Comparison of ENCODE assay signal across 13 mouse cellular contexts in genomic region chr7:144977121-144977520, GRCm38 (mm10).
"Had no signal": no experiment of that assay in that cellular context is flagged by ENCODE, and none has a peak within 500 bp of the region (broad histone marks: within the 10 kb centered on the region; RNA-seq: fewer than 3 reads in every experiment).

No protein-coding gene starts in this region.

- DNase-seq: kidney, adult 8-10 months; kidney, postnatal 36 days; layer of hippocampus, adult 9-11 months; layer of hippocampus, postnatal 36 days; lung, postnatal 36 days; spleen, adult 18-20 months; thymus, adult 2 months; thymus, postnatal 25 days had no signal

- H3K9ac ChIP-seq: limb, embryonic 15.5 days; liver, embryonic 12.5 days; lung, embryonic 15.5 days; midbrain, embryonic 13.5 days had no signal

- H3K36me3 ChIP-seq: limb, embryonic 15.5 days; liver, embryonic 12.5 days; lung, embryonic 15.5 days; midbrain, embryonic 13.5 days had no signal

- ATAC-seq: liver, embryonic 12.5 days; midbrain, embryonic 13.5 days had no signal

- H3K4me2 ChIP-seq: limb, embryonic 15.5 days; liver, embryonic 12.5 days; lung, embryonic 15.5 days; midbrain, embryonic 13.5 days had no signal

- H3K27ac ChIP-seq: kidney, postnatal 0 days; limb, embryonic 15.5 days; liver, embryonic 12.5 days; lung, embryonic 15.5 days; midbrain, embryonic 13.5 days had no signal

- H3K4me1 ChIP-seq: liver, embryonic 12.5 days; midbrain, embryonic 13.5 days had no signal

- H3K27me3 ChIP-seq: limb, embryonic 15.5 days; liver, embryonic 12.5 days; lung, embryonic 15.5 days; midbrain, embryonic 13.5 days had no signal

- H3K9me3 ChIP-seq: limb, embryonic 15.5 days; liver, embryonic 12.5 days; lung, embryonic 15.5 days; midbrain, embryonic 13.5 days had no signal

- H3K4me3 ChIP-seq: limb, embryonic 15.5 days; liver, embryonic 12.5 days; lung, embryonic 15.5 days; midbrain, embryonic 13.5 days had no signal
